Mouse (Mus musculus) spleen, adult 2 months (tissue): ENCODE results near the gene Wdr49.

ENCODE experiments used
- CTCF ChIP-seq: fragments of 200-500 bp; IDR thresholded peaks from 2 replicates; pipeline ENCODE4 v1.5.1; 2011; ENCODE audit warnings: mild to moderate bottlenecking, inconsistent platforms; ENCODE audit not compliant: insufficient read depth, insufficient read length, insufficient replicate concordance; ENCODE audit errors: extremely low read depth
- POLR2A ChIP-seq: fragments of 200-500 bp; IDR thresholded peaks from 2 replicates; pipeline ENCODE4 v1.6.1; 2011; ENCODE audit warnings: low read depth, low read length, inconsistent platforms

GRCm38 (mm10) chr3:75308228-75308627 lies 173.7 kb downstream of the Wdr49 start:
- TF ChIP-seq CTCF (no peak), POLR2A (no peak)
